Mouse (Mus musculus): Measurements from ENCODE around the gene Fam207a.

The Fam207a gene

GRCm38 (mm10) chr10:77530140-77530539 lies 14.6 kb upstream of the Fam207a start, which contains the start of gene Itgb2:
Gene Itgb2, plus strand, starts transcription at chr10:77530252.
- no peak for DNase-seq

GRCm38 (mm10) chr10:77528634-77529033 lies 13.0 kb upstream of the Fam207a start:
- DNase-seq, result no peak

GRCm38 (mm10) chr10:77526488-77526887 lies 10.9 kb upstream of the Fam207a start:
- DNase-seq, result no peak

- DNase-seq, result no peak
These were observed 7.7 kb upstream of the Fam207a start for GRCm38 (mm10) chr10:77523321-77523720.

GRCm38 (mm10) chr10:77522746-77523145 lies 7.2 kb upstream of the Fam207a start:
- no peak for DNase-seq

GRCm38 (mm10) chr10:77522021-77522731 lies 6.6 kb upstream of the Fam207a start:
- no peak for DNase-seq

- DNase-seq, result no peak
These were observed 4.9 kb upstream of the Fam207a start for GRCm38 (mm10) chr10:77520497-77520896.

- no peak for DNase-seq
These were observed 3.6 kb upstream of the Fam207a start for GRCm38 (mm10) chr10:77519191-77519590.

- no peak for DNase-seq
These were observed 2.2 kb upstream of the Fam207a start for GRCm38 (mm10) chr10:77517801-77518200.

GRCm38 (mm10) chr10:77517066-77517620 lies 1.6 kb upstream of the Fam207a start:
- peak; percentile 58 for DNase-seq

GRCm38 (mm10) chr10:77516379-77516951 lies 880 bp upstream of the Fam207a start:
- no peak for DNase-seq

GRCm38 (mm10) chr10:77510225-77510982 lies 5.2 kb downstream of the Fam207a start:
- no peak for DNase-seq

- DNase-seq, result peak; percentile 68
These were observed 6.0 kb downstream of the Fam207a start for GRCm38 (mm10) chr10:77509403-77510187.

- DNase-seq, result no peak
These were observed 6.8 kb downstream of the Fam207a start for GRCm38 (mm10) chr10:77508744-77509143.

- no peak for DNase-seq
These were observed 7.8 kb downstream of the Fam207a start for GRCm38 (mm10) chr10:77507779-77508178.

GRCm38 (mm10) chr10:77506961-77507577 lies 8.5 kb downstream of the Fam207a start:
- no peak for DNase-seq

- DNase-seq, result no peak
These were observed 9.1 kb downstream of the Fam207a start for GRCm38 (mm10) chr10:77506526-77506925.

GRCm38 (mm10) chr10:77504143-77504542 lies 11.4 kb downstream of the Fam207a start:
- DNase-seq, result no peak

GRCm38 (mm10) chr10:77502967-77503922 lies 12.3 kb downstream of the Fam207a start:
- DNase-seq, result no peak

GRCm38 (mm10) chr10:77500636-77501035 lies 14.9 kb downstream of the Fam207a start:
- DNase-seq, result no peak

- no peak for DNase-seq
These were observed 17.3 kb downstream of the Fam207a start for GRCm38 (mm10) chr10:77498254-77498653.
